Mouse (Mus musculus): ENCODE measurements around the gene Map2. TPM values are rescaled to one million over a fixed set of nuclear protein-coding genes. Genes with fewer than 3 reads are reported as not detected.

Map2 gene
- polyA plus RNA-seq, 1 experiment from 2014 or later: 3.5 TPM

DNA sequence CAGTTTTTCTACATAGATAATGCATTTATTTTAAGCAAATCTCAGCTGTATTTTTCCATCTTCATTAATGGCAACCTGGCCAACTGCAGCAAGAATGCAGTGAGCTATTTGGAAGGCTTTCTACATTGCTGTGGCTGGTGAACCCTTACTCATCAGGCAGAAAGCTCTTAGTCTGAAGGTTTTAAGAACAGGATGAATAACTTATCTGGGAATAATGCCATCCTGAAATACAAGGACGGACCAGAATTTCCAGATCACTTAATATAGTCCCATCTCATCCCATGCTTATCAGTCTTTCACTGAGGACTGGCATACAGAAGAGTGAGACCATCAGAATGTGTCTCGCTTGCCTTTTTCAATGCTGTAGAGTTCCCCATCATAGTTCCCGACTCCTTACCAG is 24.3 kb upstream of the Map2 start:
- TF ChIP-seq CTCF (IDR thresholded peaks at IDR 0.05; ENCODE audit: low read depth): no peak
- Histone ChIP-seq H3K9ac (ENCODE audit: low read depth, low read length) (no peak overlapping the region), H3K27ac (no peak overlapping the region), H3K27me3 (ENCODE audit: insufficient read depth, low read length) (no peaks in the 10 kb centered on the region), H3K4me3 (replicated peaks; ENCODE audit: low read depth, low read length) (no peak overlapping the region), H3K4me1 (replicated peaks; ENCODE audit: insufficient read depth, low read length) (no peaks in the 10 kb centered on the region), H3K9me3 (replicated peaks; ENCODE audit: low read length) (no peaks in the 10 kb centered on the region), H3K4me2 (ENCODE audit: low read length) (no peak overlapping the region), H3K36me3 (ENCODE audit: insufficient read depth, low read length) (no peaks in the 10 kb centered on the region)
- 84% methylated on average over 3 of the region's 3 CpGs for WGBS
- ATAC-seq (replicated peaks; ENCODE audit: low FRiP score, low read depth) (no peak), DNase-seq (ENCODE audit: low spot score) (no peak)

DNA sequence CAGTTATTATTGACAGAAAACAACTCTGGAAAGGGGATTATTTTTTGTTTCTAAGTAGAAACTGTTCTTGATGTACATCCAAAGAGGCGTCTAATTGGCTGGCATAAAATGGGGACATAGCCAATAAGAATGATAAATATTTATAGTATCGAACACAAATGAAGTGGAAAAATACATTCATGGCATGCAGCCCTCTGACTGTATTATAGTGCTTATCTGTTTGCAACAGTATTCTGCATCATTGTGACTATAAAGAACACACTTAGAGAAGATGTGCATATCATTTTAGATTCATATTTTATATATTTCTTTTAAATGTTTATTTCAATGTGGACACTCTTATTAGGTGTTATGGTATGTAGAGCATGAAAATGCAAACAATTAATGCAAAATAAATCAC is 17.9 kb upstream of the Map2 start:
- Histone ChIP-seq H3K27ac (no peak overlapping the region), H3K4me2 (ENCODE audit: low read length) (no peak overlapping the region), H3K9ac (ENCODE audit: low read depth, low read length) (no peak overlapping the region), H3K9me3 (replicated peaks; ENCODE audit: low read length) (no peaks in the 10 kb centered on the region), H3K4me1 (replicated peaks; ENCODE audit: insufficient read depth, low read length) (no peaks in the 10 kb centered on the region), H3K27me3 (ENCODE audit: insufficient read depth, low read length) (no peaks in the 10 kb centered on the region), H3K36me3 (ENCODE audit: insufficient read depth, low read length) (no peaks in the 10 kb centered on the region), H3K4me3 (replicated peaks; ENCODE audit: low read depth, low read length) (no peak overlapping the region)
- WGBS: 71% methylated on average over 2 of the region's 2 CpGs
- no peak for TF ChIP-seq CTCF (IDR thresholded peaks at IDR 0.05; ENCODE audit: low read depth)
- ATAC-seq (replicated peaks; ENCODE audit: low FRiP score, low read depth) (no peak), DNase-seq (ENCODE audit: low spot score) (no peak)

DNA sequence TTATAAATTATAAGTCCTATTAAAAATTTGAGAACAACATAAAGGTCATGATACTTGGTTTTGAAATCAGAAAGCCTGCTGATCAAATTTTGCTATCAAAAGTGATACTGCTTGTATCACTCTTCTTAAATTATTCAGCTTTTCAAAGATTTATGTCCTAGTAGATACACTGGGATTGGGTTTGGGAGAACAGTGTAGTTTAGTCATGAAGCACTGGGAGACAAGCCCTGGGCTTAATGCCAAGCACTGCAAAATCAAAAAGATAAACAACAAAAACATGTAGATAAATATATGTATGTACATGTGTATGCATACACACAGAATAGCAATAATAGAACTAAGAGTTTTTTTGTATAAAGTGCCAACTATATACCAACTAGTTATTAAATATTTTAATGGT is 17.5 kb upstream of the Map2 start:
- DNase-seq (ENCODE audit: low spot score) (no peak), ATAC-seq (replicated peaks; ENCODE audit: low FRiP score, low read depth) (no peak)
- H3K4me3 ChIP-seq (replicated peaks; ENCODE audit: low read depth, low read length): no peak overlapping the region
- TF ChIP-seq CTCF (IDR thresholded peaks at IDR 0.05; ENCODE audit: low read depth): no peak
- H3K9me3 ChIP-seq (replicated peaks; ENCODE audit: low read length): no peaks in the 10 kb centered on the region
- no peaks in the 10 kb centered on the region for H3K36me3 ChIP-seq (ENCODE audit: insufficient read depth, low read length)
- H3K4me2 ChIP-seq (ENCODE audit: low read length): no peak overlapping the region
- no peaks in the 10 kb centered on the region for H3K27me3 ChIP-seq (ENCODE audit: insufficient read depth, low read length)
- H3K27ac ChIP-seq: no peak overlapping the region
- H3K9ac ChIP-seq (ENCODE audit: low read depth, low read length): no peak overlapping the region
- H3K4me1 ChIP-seq (replicated peaks; ENCODE audit: insufficient read depth, low read length): no peaks in the 10 kb centered on the region

DNA sequence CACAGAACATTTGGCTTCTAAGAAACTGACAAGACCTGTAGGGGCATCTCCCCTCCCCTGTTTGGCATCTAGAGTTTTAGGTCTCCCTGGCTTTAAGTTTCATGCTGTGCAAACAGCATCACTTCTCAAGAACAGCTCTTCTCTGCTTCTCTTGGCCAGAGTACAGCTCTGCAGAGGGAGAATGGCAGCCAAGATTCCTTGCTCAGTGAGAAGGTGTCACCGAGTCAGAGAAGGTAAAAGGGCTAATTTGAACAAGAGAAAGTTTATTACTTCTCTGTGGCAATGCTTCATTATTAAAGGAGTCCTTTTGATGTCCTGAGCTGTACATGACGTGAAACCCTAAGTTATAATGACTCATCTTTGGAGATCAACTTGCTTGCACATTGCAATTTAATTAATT is 10.4 kb upstream of the Map2 start:
- no peaks in the 10 kb centered on the region for H3K36me3 ChIP-seq (ENCODE audit: insufficient read depth, low read length)
- ATAC-seq (replicated peaks; ENCODE audit: low FRiP score, low read depth): no peak
- 53% methylated on average over 2 of the region's 2 CpGs for WGBS
- no peaks in the 10 kb centered on the region for H3K4me1 ChIP-seq (replicated peaks; ENCODE audit: insufficient read depth, low read length)
- H3K4me2 ChIP-seq (ENCODE audit: low read length): no peak overlapping the region
- DNase-seq (ENCODE audit: low spot score): no peak
- no peak overlapping the region for H3K27ac ChIP-seq
- no peaks in the 10 kb centered on the region for H3K9me3 ChIP-seq (replicated peaks; ENCODE audit: low read length)
- no peak for TF ChIP-seq CTCF (IDR thresholded peaks at IDR 0.05; ENCODE audit: low read depth)
- no peaks in the 10 kb centered on the region for H3K27me3 ChIP-seq (ENCODE audit: insufficient read depth, low read length)
- no peak overlapping the region for H3K4me3 ChIP-seq (replicated peaks; ENCODE audit: low read depth, low read length)
- H3K9ac ChIP-seq (ENCODE audit: low read depth, low read length): no peak overlapping the region

DNA sequence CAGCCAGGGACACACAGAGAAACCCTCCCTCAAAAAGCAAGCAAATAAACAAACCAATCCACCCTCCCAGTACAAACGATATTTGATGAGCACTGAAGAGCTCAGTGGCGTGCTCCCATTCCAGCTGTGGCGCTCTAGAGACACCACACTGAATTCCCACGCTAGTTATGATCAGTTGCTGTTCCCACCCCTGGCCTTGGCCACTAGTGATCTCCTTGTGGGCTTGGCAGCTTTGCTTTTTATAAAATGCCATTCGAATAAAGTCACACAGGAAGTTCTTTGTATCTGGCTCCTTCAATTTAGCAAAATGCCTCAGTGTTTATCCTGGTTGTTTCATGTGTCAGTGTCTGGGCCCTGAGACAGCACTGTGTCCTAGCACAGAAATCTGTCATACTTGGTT is 6.4 kb upstream of the Map2 start:
- no peak overlapping the region for H3K4me3 ChIP-seq (replicated peaks; ENCODE audit: low read depth, low read length)
- no peaks in the 10 kb centered on the region for H3K36me3 ChIP-seq (ENCODE audit: insufficient read depth, low read length)
- no peak for ATAC-seq (replicated peaks; ENCODE audit: low FRiP score, low read depth)
- no peaks in the 10 kb centered on the region for H3K4me1 ChIP-seq (replicated peaks; ENCODE audit: insufficient read depth, low read length)
- no peaks in the 10 kb centered on the region for H3K27me3 ChIP-seq (ENCODE audit: insufficient read depth, low read length)
- DNase-seq (ENCODE audit: low spot score): no peak
- no peaks in the 10 kb centered on the region for H3K9me3 ChIP-seq (replicated peaks; ENCODE audit: low read length)
- WGBS: 66% methylated on average over 5 of the region's 5 CpGs
- H3K27ac ChIP-seq: no peak overlapping the region
- no peak overlapping the region for H3K9ac ChIP-seq (ENCODE audit: low read depth, low read length)
- TF ChIP-seq CTCF (IDR thresholded peaks at IDR 0.05; ENCODE audit: low read depth): no peak
- H3K4me2 ChIP-seq (ENCODE audit: low read length): no peak overlapping the region

DNA sequence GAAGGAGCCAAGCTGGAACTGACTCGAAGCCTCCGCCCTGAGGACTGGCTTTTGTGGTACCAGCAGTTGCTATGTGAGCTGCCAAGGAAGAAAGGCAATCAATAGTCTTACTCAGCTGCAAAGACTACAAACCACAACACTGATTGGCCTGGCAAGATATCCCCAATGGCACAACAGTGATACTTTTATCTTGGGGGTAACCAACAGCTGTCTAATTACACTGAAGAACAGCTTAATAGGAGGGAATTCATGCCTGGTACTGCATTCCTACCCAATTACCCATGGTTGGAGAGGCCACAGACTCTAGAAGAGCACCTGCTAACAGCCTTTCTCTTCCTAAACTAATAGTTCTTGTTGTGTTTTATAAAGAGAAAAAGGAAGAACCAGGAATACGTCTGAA is 2.9 kb upstream of the Map2 start:
- no peak overlapping the region for H3K9ac ChIP-seq (ENCODE audit: low read depth, low read length)
- 71% methylated on average over 3 of the region's 3 CpGs for WGBS
- no peak for TF ChIP-seq CTCF (IDR thresholded peaks at IDR 0.05; ENCODE audit: low read depth)
- no peaks in the 10 kb centered on the region for H3K36me3 ChIP-seq (ENCODE audit: insufficient read depth, low read length)
- DNase-seq (ENCODE audit: low spot score): no peak
- 0 out of 2 replicates have a peak, but pooled peaks cover 7% of the 10 kb centered on the region for H3K4me1 ChIP-seq (replicated peaks; ENCODE audit: insufficient read depth, low read length)
- no peaks in the 10 kb centered on the region for H3K27me3 ChIP-seq (ENCODE audit: insufficient read depth, low read length)
- H3K4me2 ChIP-seq (ENCODE audit: low read length): no peak overlapping the region
- no peaks in the 10 kb centered on the region for H3K9me3 ChIP-seq (replicated peaks; ENCODE audit: low read length)
- H3K27ac ChIP-seq: no peak overlapping the region
- ATAC-seq (replicated peaks; ENCODE audit: low FRiP score, low read depth): no peak
- no peak overlapping the region for H3K4me3 ChIP-seq (replicated peaks; ENCODE audit: low read depth, low read length)

DNA sequence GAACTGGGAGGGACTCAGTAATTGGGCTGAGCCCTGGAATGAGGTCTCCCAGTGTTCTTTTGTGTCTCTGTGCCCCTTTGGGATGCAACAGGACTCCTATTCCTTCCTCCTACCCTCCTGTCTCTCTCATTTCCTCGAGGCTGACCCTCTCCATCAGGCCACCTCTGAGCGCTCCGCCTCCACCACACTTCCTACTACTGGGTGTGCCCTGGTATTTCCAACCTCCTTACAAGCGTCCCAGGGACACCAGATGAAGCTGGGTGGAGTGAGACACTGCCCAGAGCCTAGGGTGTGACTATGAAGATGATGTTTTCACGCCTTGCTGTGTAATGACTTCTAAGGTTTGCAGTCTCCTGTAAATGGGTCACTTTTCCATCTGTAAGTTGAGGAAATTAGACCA is 1.4 kb upstream of the Map2 start:
- DNase-seq (ENCODE audit: low spot score) (no peak), ATAC-seq (replicated peaks; ENCODE audit: low FRiP score, low read depth) (no peak)
- H3K27ac ChIP-seq: no peak overlapping the region
- no peak overlapping the region for H3K9ac ChIP-seq (ENCODE audit: low read depth, low read length)
- H3K4me1 ChIP-seq (replicated peaks; ENCODE audit: insufficient read depth, low read length): 0 out of 2 replicates have a peak, but pooled peaks cover 7% of the 10 kb centered on the region
- H3K36me3 ChIP-seq (ENCODE audit: insufficient read depth, low read length): no peaks in the 10 kb centered on the region
- no peak overlapping the region for H3K4me3 ChIP-seq (replicated peaks; ENCODE audit: low read depth, low read length)
- H3K4me2 ChIP-seq (ENCODE audit: low read length): no peak overlapping the region
- H3K27me3 ChIP-seq (ENCODE audit: insufficient read depth, low read length): no peaks in the 10 kb centered on the region
- no peaks in the 10 kb centered on the region for H3K9me3 ChIP-seq (replicated peaks; ENCODE audit: low read length)
- 46% methylated on average over 5 of the region's 5 CpGs for WGBS
- TF ChIP-seq CTCF (IDR thresholded peaks at IDR 0.05; ENCODE audit: low read depth): no peak
